Mouse (Mus musculus): ENCODE measurements around the gene Ifrd2. TPM values are rescaled to one million over a fixed set of nuclear protein-coding genes. Genes with fewer than 3 reads are reported as not detected.
A peak's percentile ranks its signal among the peaks of the same experiment; 100 is the strongest.
"Not testable (repeated sequence)": the region's sequence is repeated elsewhere in the genome, so short reads cannot be mapped to it uniquely, and the experiment has no call there.

The Ifrd2 gene
- polyA plus RNA-seq, 1 experiment = 16.4 TPM

GRCm38 (mm10) chr9:107563029-107563581 is 24.3 kb upstream of the Ifrd2 start, which contains the start of gene Tusc2:
Tusc2 (plus strand) TSS chr9:107563255.
- peak within 1 kb of the TSS; percentile 91 for H3K4me3 ChIP-seq (ENCODE audit: control insufficient read depth, low read depth, low read length)
- no peaks in the 10 kb centered on the region for H3K27me3 ChIP-seq (ENCODE audit: control insufficient read depth, insufficient read depth, low read length)
- peak within 1 kb of the TSS; percentile 58 for H3K27ac ChIP-seq (ENCODE audit: control insufficient read depth, insufficient read depth, low read depth, low read length)
- H3K36me3 ChIP-seq (ENCODE audit: control insufficient read depth, insufficient read depth, low read length) = no peaks in the 10 kb centered on the region; the same call in 1 of the 2 replicates
- peak; percentile 79 for TF ChIP-seq POLR2A (IDR thresholded peaks at IDR 0.05; ENCODE audit: control insufficient read depth, low read depth, low read length)
- no peak for TF ChIP-seq CTCF (IDR thresholded peaks at IDR 0.05; ENCODE audit: control insufficient read depth, insufficient read depth, insufficient replicate concordance, low read depth, low read length)
- H3K4me1 ChIP-seq (ENCODE audit: control insufficient read depth, insufficient read depth, low read length) = peaks cover 16% of the 10 kb centered on the region

DNA sequence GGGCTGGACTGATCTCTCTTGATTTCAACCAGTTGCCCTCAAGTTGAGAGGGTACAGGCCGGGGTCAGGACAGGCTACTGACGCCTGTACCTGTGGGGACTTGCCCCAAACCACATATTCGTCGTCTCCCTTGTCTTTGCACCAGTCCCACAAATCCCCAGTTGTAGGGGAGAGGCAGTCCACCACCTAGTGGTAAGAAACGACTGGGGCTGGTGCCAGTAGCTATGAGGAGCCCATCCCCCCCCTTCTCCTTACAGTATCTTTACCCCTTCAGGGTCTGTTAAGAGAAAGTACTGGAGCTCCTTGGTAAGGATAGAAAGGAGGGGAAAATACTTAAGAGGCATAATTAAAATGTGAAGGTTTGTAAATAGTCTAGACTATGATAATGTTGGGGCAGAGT is 21.9 kb upstream of the Ifrd2 start:
- peaks cover 30% of the 10 kb centered on the region for H3K4me1 ChIP-seq (ENCODE audit: control insufficient read depth, insufficient read depth, low read length)
- H3K27ac ChIP-seq (ENCODE audit: control insufficient read depth, insufficient read depth, low read depth, low read length); H3K4me3 ChIP-seq (ENCODE audit: control insufficient read depth, low read depth, low read length); H3K36me3 ChIP-seq (ENCODE audit: control insufficient read depth, insufficient read depth, low read length); H3K27me3 ChIP-seq (ENCODE audit: control insufficient read depth, insufficient read depth, low read length): not testable (repeated sequence)

GRCm38 (mm10) chr9:107566041-107566709 is 21.3 kb upstream of the Ifrd2 start:
- TF ChIP-seq CTCF (IDR thresholded peaks at IDR 0.05; ENCODE audit: control insufficient read depth, insufficient read depth, insufficient replicate concordance, low read depth, low read length) (peak; percentile 82; the same call in 1 of the 2 replicates), POLR2A (IDR thresholded peaks at IDR 0.05; ENCODE audit: control insufficient read depth, low read depth, low read length) (no peak)
- H3K27me3 ChIP-seq (ENCODE audit: control insufficient read depth, insufficient read depth, low read length) = no peaks in the 10 kb centered on the region
- H3K4me1 ChIP-seq (ENCODE audit: control insufficient read depth, insufficient read depth, low read length) = peaks cover 30% of the 10 kb centered on the region
- H3K4me3 ChIP-seq (ENCODE audit: control insufficient read depth, low read depth, low read length) = no peak overlapping the region
- H3K27ac ChIP-seq (ENCODE audit: control insufficient read depth, insufficient read depth, low read depth, low read length) = no peak overlapping the region
- no peaks in the 10 kb centered on the region; the same call in 1 of the 2 replicates for H3K36me3 ChIP-seq (ENCODE audit: control insufficient read depth, insufficient read depth, low read length)

- peaks cover 30% of the 10 kb centered on the region for H3K4me1 ChIP-seq (ENCODE audit: control insufficient read depth, insufficient read depth, low read length)
- no peak for TF ChIP-seq POLR2A (IDR thresholded peaks at IDR 0.05; ENCODE audit: control insufficient read depth, low read depth, low read length)
- no peak for TF ChIP-seq CTCF (IDR thresholded peaks at IDR 0.05; ENCODE audit: control insufficient read depth, insufficient read depth, insufficient replicate concordance, low read depth, low read length)
- no peaks in the 10 kb centered on the region for H3K36me3 ChIP-seq (ENCODE audit: control insufficient read depth, insufficient read depth, low read length)
- H3K27ac ChIP-seq (ENCODE audit: control insufficient read depth, insufficient read depth, low read depth, low read length) = no peak overlapping the region
- no peak overlapping the region for H3K4me3 ChIP-seq (ENCODE audit: control insufficient read depth, low read depth, low read length)
- no peaks in the 10 kb centered on the region for H3K27me3 ChIP-seq (ENCODE audit: control insufficient read depth, insufficient read depth, low read length)
These were observed 20.6 kb upstream of the Ifrd2 start for GRCm38 (mm10) chr9:107566855-107567254.

- TF ChIP-seq POLR2A (IDR thresholded peaks at IDR 0.05; ENCODE audit: control insufficient read depth, low read depth, low read length) = no peak
- TF ChIP-seq CTCF (IDR thresholded peaks at IDR 0.05; ENCODE audit: control insufficient read depth, insufficient read depth, insufficient replicate concordance, low read depth, low read length) = no peak
- H3K27ac ChIP-seq (ENCODE audit: control insufficient read depth, insufficient read depth, low read depth, low read length) = peak within 1 kb of the TSS; percentile 91
- H3K27me3 ChIP-seq (ENCODE audit: control insufficient read depth, insufficient read depth, low read length) = no peaks in the 10 kb centered on the region
- H3K4me1 ChIP-seq (ENCODE audit: control insufficient read depth, insufficient read depth, low read length) = peaks cover 28% of the 10 kb centered on the region
- no peaks in the 10 kb centered on the region for H3K36me3 ChIP-seq (ENCODE audit: control insufficient read depth, insufficient read depth, low read length)
- peak within 1 kb of the TSS; percentile 93 for H3K4me3 ChIP-seq (ENCODE audit: control insufficient read depth, low read depth, low read length)
These were observed 19.6 kb upstream of the Ifrd2 start, which contains the start of gene Hyal2 for GRCm38 (mm10) chr9:107567702-107568319. Hyal2 (plus strand) TSS chr9:107567945.

DNA sequence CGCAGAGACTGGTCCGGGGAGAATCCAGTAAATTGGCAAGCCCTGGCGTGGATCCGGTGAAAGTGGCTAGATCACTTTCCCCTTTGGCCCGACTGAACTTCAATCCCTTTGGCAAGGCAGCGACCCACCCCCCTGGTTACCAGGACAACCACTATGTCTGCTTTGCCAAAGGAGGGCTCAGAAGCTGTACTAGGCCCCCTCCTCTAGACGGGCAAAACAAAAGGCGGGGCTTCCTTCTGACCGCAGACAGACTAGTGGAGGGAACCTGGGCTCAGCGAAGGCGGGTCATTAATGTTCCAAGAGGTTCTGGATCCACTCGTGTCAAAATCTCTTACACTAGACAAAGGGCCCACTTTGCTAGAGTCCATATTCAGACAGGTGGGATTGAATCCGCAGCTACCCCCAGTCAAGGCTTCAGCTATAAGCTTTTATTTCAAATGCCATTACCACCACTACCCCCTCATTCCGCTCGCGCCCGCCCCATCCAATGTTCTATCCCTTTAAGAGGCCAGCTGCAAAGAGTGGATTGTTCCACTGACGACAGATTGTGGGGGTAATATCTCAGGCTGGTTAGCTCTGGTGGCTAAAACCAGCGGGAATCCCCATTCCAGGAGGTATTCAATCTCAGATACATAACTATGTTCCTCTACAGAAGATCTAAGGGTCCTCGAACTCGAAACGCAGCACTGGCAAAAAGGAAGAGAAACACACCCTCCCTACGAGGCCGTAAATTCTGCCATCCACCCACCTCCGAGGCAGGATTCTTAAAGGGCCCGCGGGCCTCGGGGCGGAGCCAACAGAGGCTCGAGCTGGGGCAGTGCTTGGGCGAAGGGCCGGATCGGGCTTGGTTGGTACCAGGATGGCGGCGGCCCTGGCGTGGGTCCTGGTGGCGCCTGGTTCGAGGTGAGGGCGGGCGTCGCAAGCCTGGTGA is 18.8 kb upstream of the Ifrd2 start:
- Histone ChIP-seq H3K4me1 (ENCODE audit: control insufficient read depth, insufficient read depth, low read length) (peaks cover 28% of the 10 kb centered on the region), H3K36me3 (ENCODE audit: control insufficient read depth, insufficient read depth, low read length) (no peaks in the 10 kb centered on the region), H3K27ac (ENCODE audit: control insufficient read depth, insufficient read depth, low read depth, low read length) (peak overlapping the region; percentile 91), H3K27me3 (ENCODE audit: control insufficient read depth, insufficient read depth, low read length) (no peaks in the 10 kb centered on the region), H3K4me3 (ENCODE audit: control insufficient read depth, low read depth, low read length) (peak overlapping the region; percentile 93)
- TF ChIP-seq POLR2A (IDR thresholded peaks at IDR 0.05; ENCODE audit: control insufficient read depth, low read depth, low read length) (0 out of 2 replicates have a peak, but pooled peaks have one; percentile 21), CTCF (IDR thresholded peaks at IDR 0.05; ENCODE audit: control insufficient read depth, insufficient read depth, insufficient replicate concordance, low read depth, low read length) (no peak)

Data from testis, adult 2 months (tissue).